Mouse (Mus musculus): ENCODE data around the gene Astn2.

GRCm38 (mm10) chr4:65959188-65959759, 445.1 kb downstream of the Astn2 start:
- TF ChIP-seq CTCF (IDR thresholded peaks at IDR 0.05; ENCODE audit: control insufficient read depth, insufficient read depth, insufficient read length) (no peak), USF1 (IDR thresholded peaks at IDR 0.05; ENCODE audit: low read depth) (no peak), CEBPB (IDR thresholded peaks at IDR 0.05; ENCODE audit: low read depth) (no peak)
